Mouse (Mus musculus): ENCODE results near the gene Kcng3. TPM values are rescaled to one million over a fixed set of nuclear protein-coding genes. Genes with fewer than 3 reads are reported as not detected.

Kcng3 gene
- total and polyA plus RNA-seq, 2 experiments from 2014 or later, result 0.09 to 2.3 TPM

DNA sequence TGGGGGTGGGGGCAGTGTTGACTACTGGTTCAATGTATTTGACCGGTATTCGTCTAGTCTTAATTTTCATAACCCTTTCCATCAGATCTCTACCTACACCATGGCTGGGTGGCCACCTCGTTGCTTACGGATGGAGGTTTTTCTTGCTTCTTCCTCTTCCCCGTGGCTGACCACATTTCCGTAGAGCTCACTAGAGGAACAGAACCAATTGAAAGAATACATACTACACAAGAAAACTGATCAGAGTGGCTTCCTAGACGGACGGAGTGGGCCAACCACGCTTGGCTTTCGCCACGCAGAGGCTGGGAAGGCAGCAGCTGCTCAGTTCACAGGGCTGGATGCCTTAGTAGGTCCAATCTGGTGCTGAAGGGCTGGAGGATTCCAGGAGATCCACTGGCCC, 75.9 kb downstream of the Kcng3 start:
- Histone ChIP-seq H3K27me3 (ENCODE audit: insufficient read depth, low read length) (no peaks in the 10 kb centered on the region), H3K9ac (replicated peaks; ENCODE audit: low read length, poor library complexity, severe bottlenecking) (no peak overlapping the region), H3K36me3 (ENCODE audit: insufficient read depth, low read length) (no peaks in the 10 kb centered on the region), H3K4me2 (ENCODE audit: low read depth, low read length, poor library complexity, severe bottlenecking) (no peak overlapping the region), H3K27ac (ENCODE audit: low read depth, low read length) (no peak overlapping the region), H3K4me1 (ENCODE audit: insufficient read depth, low read length) (no peaks in the 10 kb centered on the region), H3K9me3 (ENCODE audit: low read length) (no peaks in the 10 kb centered on the region), H3K4me3 (ENCODE audit: low read depth, low read length) (no peak overlapping the region)
- WGBS, result 95% methylated on average over 11 of the region's 11 CpGs
- ATAC-seq (ENCODE audit: low FRiP score) (no peak), DNase-seq (ENCODE audit: low spot score) (no peak)
- no peak for TF ChIP-seq CTCF (IDR thresholded peaks at IDR 0.05)

DNA sequence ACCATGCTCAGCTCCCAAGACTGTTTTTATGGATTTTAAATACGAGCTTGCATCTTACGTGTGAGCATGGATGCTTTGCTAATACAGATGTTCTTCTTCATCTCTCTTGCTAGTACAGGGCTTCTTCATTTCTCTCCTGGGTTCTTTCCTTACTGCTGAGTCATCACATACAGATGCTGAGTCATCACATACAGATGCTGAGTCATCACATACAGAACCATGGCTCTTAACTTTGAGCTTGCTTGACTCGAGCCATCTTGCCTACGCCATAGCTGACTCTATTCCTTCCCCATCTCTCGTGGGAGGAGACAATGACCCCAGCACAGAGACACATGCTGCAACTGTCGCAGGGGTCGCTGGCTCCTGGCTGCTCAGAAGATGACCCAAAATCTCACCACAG, 76.7 kb downstream of the Kcng3 start:
- no peak overlapping the region for H3K9ac ChIP-seq (replicated peaks; ENCODE audit: low read length, poor library complexity, severe bottlenecking)
- no peaks in the 10 kb centered on the region for H3K36me3 ChIP-seq (ENCODE audit: insufficient read depth, low read length)
- no peak overlapping the region for H3K4me3 ChIP-seq (ENCODE audit: low read depth, low read length)
- H3K27ac ChIP-seq (ENCODE audit: low read depth, low read length), result no peak overlapping the region
- no peaks in the 10 kb centered on the region for H3K27me3 ChIP-seq (ENCODE audit: insufficient read depth, low read length)
- WGBS, result 85% methylated on average over 7 of the region's 7 CpGs
- no peaks in the 10 kb centered on the region for H3K4me1 ChIP-seq (ENCODE audit: insufficient read depth, low read length)
- H3K9me3 ChIP-seq (ENCODE audit: low read length), result no peaks in the 10 kb centered on the region
- no peak overlapping the region for H3K4me2 ChIP-seq (ENCODE audit: low read depth, low read length, poor library complexity, severe bottlenecking)
- no peak for TF ChIP-seq CTCF (IDR thresholded peaks at IDR 0.05)
- ATAC-seq (ENCODE audit: low FRiP score) (no peak), DNase-seq (ENCODE audit: low spot score) (no peak)

DNA sequence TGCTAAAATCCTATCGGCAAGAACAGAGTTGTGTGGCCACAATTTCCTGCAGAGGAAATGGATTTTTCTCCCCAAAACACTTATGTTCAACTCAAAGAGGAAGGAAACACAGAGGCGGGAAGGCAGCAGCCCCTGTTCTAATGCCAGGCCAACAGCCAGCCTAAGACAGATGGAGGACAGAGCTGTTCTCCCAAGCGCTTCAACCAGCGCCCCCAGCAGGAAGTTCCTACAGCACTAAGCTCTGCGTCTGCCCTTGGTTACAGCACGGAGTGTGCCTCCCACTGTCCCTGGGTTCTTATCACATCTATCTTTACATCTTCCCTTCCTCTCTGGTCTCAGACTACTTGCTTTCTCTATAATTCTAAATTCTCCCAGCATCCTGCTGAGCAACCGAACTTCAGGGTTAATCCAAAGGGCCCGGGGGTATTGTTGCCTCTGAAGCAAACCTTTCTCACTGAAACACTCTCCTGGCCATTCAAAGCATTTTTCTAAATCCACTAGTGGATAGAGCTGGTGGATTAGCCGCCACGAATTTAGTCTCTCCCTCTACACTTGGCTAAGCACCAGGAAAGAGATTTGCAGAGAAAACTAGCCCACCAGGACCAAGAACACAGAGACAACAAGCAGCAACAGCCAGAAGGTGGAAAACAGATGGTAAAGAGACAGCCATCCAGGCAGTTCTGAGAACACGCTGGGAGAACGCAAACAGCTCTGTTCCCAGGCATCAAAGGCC, 83.0 kb downstream of the Kcng3 start:
- Histone ChIP-seq H3K4me3 (ENCODE audit: low read depth, low read length) (no peak overlapping the region), H3K36me3 (ENCODE audit: insufficient read depth, low read length) (no peaks in the 10 kb centered on the region), H3K9me3 (ENCODE audit: low read length) (no peaks in the 10 kb centered on the region), H3K9ac (replicated peaks; ENCODE audit: low read length, poor library complexity, severe bottlenecking) (no peak overlapping the region), H3K27ac (ENCODE audit: low read depth, low read length) (no peak overlapping the region), H3K4me1 (ENCODE audit: insufficient read depth, low read length) (peaks cover 6% of the 10 kb centered on the region; the same call in 1 of the 2 replicates), H3K4me2 (ENCODE audit: low read depth, low read length, poor library complexity, severe bottlenecking) (no peak overlapping the region), H3K27me3 (ENCODE audit: insufficient read depth, low read length) (no peaks in the 10 kb centered on the region)
- WGBS, result 18% methylated on average over 12 of the region's 12 CpGs
- TF ChIP-seq CTCF (IDR thresholded peaks at IDR 0.05), result peak; percentile 46; the same call in 1 of the 2 replicates
- DNase-seq (ENCODE audit: low spot score) (peak; percentile 73), ATAC-seq (ENCODE audit: low FRiP score) (no peak)

DNA sequence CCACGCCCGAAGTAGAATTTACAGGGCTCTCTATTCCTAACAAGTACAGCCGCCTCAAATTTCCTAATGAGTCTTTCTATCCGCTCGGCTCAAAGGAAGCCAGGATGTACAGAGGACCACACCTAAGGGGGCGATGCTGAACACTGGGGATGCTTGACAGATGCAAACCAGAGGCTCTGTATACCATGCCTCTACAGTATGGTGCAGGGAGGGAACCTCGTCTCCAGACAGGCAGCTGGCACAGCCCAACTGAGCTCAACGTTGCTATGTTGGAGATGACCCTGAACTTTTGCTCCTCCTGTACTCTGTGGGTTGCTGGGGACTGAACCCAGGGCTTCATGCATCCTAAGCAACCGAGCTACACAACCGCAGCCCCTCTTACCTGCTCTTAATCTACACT, 84.5 kb downstream of the Kcng3 start:
- H3K4me2 ChIP-seq (ENCODE audit: low read depth, low read length, poor library complexity, severe bottlenecking), result no peak overlapping the region
- H3K4me1 ChIP-seq (ENCODE audit: insufficient read depth, low read length), result peaks cover 6% of the 10 kb centered on the region; the same call in 1 of the 2 replicates
- H3K4me3 ChIP-seq (ENCODE audit: low read depth, low read length), result no peak overlapping the region
- no peak; the same call in 1 of the 2 replicates for TF ChIP-seq CTCF (IDR thresholded peaks at IDR 0.05)
- no peaks in the 10 kb centered on the region for H3K27me3 ChIP-seq (ENCODE audit: insufficient read depth, low read length)
- H3K9me3 ChIP-seq (ENCODE audit: low read length), result no peaks in the 10 kb centered on the region
- no peak overlapping the region for H3K27ac ChIP-seq (ENCODE audit: low read depth, low read length)
- no peak for DNase-seq (ENCODE audit: low spot score)
- ATAC-seq (ENCODE audit: low FRiP score), result no peak
- H3K9ac ChIP-seq (replicated peaks; ENCODE audit: low read length, poor library complexity, severe bottlenecking), result no peak overlapping the region
- no peaks in the 10 kb centered on the region for H3K36me3 ChIP-seq (ENCODE audit: insufficient read depth, low read length)
- WGBS, result 48% methylated on average over 10 of the region's 10 CpGs

DNA sequence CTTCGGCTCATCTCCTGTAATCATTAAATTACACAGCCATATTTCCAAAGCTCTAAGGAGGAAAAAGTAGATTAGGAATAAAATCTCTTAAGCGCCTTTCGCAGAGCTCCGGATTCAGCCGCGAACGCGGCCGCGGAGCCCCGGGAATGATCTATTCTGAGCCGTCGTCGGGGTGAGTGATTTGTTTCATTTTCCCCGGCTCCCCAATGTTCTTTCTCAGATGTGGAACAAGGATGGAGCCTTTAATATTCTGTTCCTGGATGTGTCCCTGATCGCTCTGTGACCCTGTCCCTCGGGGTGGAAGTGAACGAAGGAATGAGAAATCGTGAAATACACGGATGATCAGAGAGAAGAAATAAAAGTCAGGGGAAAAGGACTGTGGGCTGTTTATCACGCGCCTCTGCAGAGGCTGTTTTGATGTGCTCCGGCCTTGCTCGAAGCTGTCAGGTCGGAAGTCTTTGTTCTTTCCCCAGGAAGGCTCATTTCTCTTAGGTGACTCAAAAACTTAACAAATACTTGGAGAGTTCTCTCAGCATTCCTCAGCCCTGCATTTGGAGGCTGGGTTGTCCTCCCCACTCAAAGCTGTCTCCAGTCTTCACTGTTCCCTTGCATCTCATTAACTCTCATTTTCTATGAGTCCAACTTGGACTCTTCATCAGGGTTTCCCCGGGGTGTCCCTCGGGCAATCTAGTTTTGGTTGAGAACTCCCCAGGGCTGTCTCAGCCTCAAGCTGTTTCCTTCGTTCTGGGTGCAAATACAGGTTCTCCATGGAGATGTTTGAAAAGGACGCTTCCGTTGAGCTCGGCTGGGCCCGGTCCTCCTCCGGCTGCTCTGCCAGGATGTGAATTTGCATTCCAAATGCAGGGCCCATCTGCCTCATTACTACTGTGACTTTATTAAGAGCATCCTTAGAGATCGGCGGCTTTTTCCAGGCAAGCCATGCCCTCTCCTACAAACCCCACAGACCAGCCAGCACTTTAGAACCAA, 85.6 kb downstream of the Kcng3 start:
- H3K4me2 ChIP-seq (ENCODE audit: low read depth, low read length, poor library complexity, severe bottlenecking), result peak overlapping the region; percentile 23
- peaks cover 6% of the 10 kb centered on the region; the same call in 1 of the 2 replicates for H3K4me1 ChIP-seq (ENCODE audit: insufficient read depth, low read length)
- 5% methylated on average over 35 of the region's 35 CpGs for WGBS
- H3K36me3 ChIP-seq (ENCODE audit: insufficient read depth, low read length), result no peaks in the 10 kb centered on the region
- H3K9ac ChIP-seq (replicated peaks; ENCODE audit: low read length, poor library complexity, severe bottlenecking), result no peak overlapping the region
- H3K27me3 ChIP-seq (ENCODE audit: insufficient read depth, low read length), result no peaks in the 10 kb centered on the region
- peak overlapping the region; percentile 18; the same call in 1 of the 2 replicates for H3K4me3 ChIP-seq (ENCODE audit: low read depth, low read length)
- peak; percentile 56 for DNase-seq (ENCODE audit: low spot score)
- H3K27ac ChIP-seq (ENCODE audit: low read depth, low read length), result peak overlapping the region; percentile 26; the same call in 1 of the 2 replicates
- no peak for TF ChIP-seq CTCF (IDR thresholded peaks at IDR 0.05)
- ATAC-seq (ENCODE audit: low FRiP score), result peak; percentile 57; the same call in 1 of the 2 replicates
- no peaks in the 10 kb centered on the region for H3K9me3 ChIP-seq (ENCODE audit: low read length)

Measured in midbrain, postnatal 0 days (tissue).